Mouse (Mus musculus) limb, embryonic 15.5 days (tissue): ENCODE results near the gene Rprml. TPM values are rescaled to one million over a fixed set of nuclear protein-coding genes. Genes with fewer than 3 reads are reported as not detected.
A peak's percentile ranks its signal among the peaks of the same experiment; 100 is the strongest.
"Not testable (repeated sequence)": the region's sequence is repeated elsewhere in the genome, so short reads cannot be mapped to it uniquely, and the experiment has no call there.

Experiments
- ATAC-seq: fragments of 200-750 bp; cut with Nextera tagmentation; 2 replicates; pipeline ENCODE4 v1.8.0; 2017; ENCODE audit warnings: low read depth, moderate TSS enrichment; ENCODE audit not compliant: insufficient number of reproducible peaks, low FRiP score, low TSS enrichment
- H3K27ac ChIP-seq: fragments of 300-500 bp; sonication (generic); 2 replicates; pipeline ENCODE4 v1.5.1; 2015; ENCODE audit warnings: moderate library complexity, mild to moderate bottlenecking, inconsistent platforms
- H3K27me3 ChIP-seq: fragments of 300-500 bp; sonication (generic); 2 replicates; pipeline ENCODE4 v1.6.1; 2015; ENCODE audit warnings: inconsistent platforms
- H3K36me3 ChIP-seq: fragments of 300-500 bp; sonication (generic); 2 replicates; pipeline ENCODE4 v1.6.1; 2015; ENCODE audit warnings: inconsistent platforms
- H3K4me1 ChIP-seq: fragments of 300-500 bp; sonication (generic); 2 replicates; pipeline ENCODE4 v1.6.1; 2015; ENCODE audit warnings: inconsistent platforms
- H3K4me2 ChIP-seq: fragments of 300-500 bp; sonication (generic); 2 replicates; pipeline ENCODE4 v1.6.1; 2015; ENCODE audit warnings: mild to moderate bottlenecking, inconsistent platforms
- H3K4me3 ChIP-seq: fragments of 300-500 bp; sonication (generic); 2 replicates; pipeline ENCODE4 v1.5.1; 2015; ENCODE audit warnings: mild to moderate bottlenecking, inconsistent platforms
- H3K9ac ChIP-seq: fragments of 300-500 bp; sonication (generic); 2 replicates; pipeline ENCODE4 v1.6.1; 2015; ENCODE audit warnings: inconsistent platforms
- H3K9me3 ChIP-seq: fragments of 300-500 bp; sonication (generic); 2 replicates; pipeline ENCODE4 v1.6.1; 2016; ENCODE audit warnings: inconsistent platforms
- WGBS: fragments of 180-500 bp; shearing (Covaris S2); methylation state at CpG from one replicate; pipeline ENCODE4 v1.1.7; 2015; 5-methylcytosine and 5-hydroxymethylcytosine counted together
- polyA plus RNA-seq: library from polyadenylated mRNA; unstranded; fragments of >200 nt; fragmentation: Nextera tagmentation; extraction: Ambion mirVana; gene quantifications from 2 replicates; pipeline ENCODE4 v1.2.1, GENCODE M21; 2015

Gene Rprml
- polyA plus RNA-seq, 1 experiment from 2014 or later: 0.14 TPM

DNA sequence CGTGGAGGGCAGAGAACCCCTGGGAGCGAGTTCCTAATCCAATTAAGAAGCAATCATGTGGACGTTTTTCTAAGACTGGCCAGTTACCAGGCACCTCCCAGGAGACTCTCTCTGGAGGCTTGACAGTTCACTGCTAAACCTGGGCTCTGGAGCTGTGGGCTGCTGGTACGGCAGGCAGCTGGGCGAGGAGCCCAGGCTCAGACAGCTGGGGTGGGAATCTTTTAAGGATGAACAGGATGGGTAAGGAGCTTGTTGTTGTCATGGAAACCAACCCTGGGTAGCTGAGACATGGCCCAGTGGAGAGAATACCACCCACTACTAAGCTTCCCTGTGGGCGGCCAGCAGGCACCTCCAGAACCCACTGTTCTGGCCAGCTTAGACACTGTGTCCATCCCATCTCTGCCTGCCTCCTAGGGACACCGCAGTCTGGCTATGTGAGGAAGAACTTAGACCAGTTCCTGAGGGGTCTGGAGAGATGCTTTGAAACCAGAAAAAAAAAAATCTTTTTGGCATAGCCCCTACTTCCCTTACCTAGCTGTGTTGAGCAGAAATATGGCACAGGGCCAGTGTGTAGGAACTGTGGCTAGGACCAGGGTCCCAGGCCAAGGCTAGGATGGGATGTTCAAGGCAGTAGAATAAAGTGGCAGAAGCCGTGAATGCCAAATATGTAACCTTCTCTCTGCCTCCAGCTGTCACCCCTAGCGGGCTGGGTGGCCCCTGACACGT is 17.0 kb downstream of the Rprml start:
- 31% methylated on average over 10 of the region's 10 CpGs for WGBS
- Histone ChIP-seq H3K4me1 (peaks cover 17% of the 10 kb centered on the region; the same call in 1 of the 2 replicates), H3K4me2 (no peak overlapping the region), H3K36me3 (no peaks in the 10 kb centered on the region), H3K9me3 (no peaks in the 10 kb centered on the region), H3K27me3 (no peaks in the 10 kb centered on the region), H3K27ac (no peak overlapping the region), H3K4me3 (no peak overlapping the region), H3K9ac (no peak overlapping the region)
- no peak for ATAC-seq

DNA sequence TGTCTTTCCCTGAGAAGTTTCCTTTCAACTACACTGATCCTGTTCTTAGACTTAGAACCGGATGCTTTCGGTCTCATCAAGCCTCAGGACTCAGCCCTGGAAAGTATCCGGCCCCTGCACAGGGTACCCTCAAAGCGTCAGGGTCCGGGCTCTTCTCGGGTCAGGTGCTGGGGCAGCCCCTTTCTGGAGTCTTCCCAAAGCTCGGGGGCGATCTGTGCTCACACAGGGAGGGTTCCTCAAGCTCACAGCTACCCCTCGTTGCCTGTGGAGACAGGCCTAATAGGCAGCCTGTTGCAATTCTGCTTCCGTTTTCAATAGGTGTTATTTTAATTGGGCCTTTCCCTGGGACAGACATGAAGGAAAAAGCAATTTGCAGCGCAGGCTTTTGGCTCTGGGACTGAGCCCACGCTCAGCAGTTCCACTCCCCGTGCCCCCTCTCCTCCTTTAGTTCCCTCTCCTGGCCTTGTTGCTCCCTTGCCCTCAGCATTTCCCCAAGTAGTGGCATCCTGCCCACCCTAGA is 17.6 kb downstream of the Rprml start:
- H3K36me3 ChIP-seq: no peaks in the 10 kb centered on the region
- 38% methylated on average over 13 of the region's 13 CpGs for WGBS
- H3K9me3 ChIP-seq: no peaks in the 10 kb centered on the region
- no peak for ATAC-seq
- H3K4me1 ChIP-seq: peaks cover 17% of the 10 kb centered on the region; the same call in 1 of the 2 replicates
- H3K4me3 ChIP-seq: no peak overlapping the region
- H3K27me3 ChIP-seq: no peaks in the 10 kb centered on the region
- H3K4me2 ChIP-seq: no peak overlapping the region
- no peak overlapping the region for H3K9ac ChIP-seq
- no peak overlapping the region for H3K27ac ChIP-seq

DNA sequence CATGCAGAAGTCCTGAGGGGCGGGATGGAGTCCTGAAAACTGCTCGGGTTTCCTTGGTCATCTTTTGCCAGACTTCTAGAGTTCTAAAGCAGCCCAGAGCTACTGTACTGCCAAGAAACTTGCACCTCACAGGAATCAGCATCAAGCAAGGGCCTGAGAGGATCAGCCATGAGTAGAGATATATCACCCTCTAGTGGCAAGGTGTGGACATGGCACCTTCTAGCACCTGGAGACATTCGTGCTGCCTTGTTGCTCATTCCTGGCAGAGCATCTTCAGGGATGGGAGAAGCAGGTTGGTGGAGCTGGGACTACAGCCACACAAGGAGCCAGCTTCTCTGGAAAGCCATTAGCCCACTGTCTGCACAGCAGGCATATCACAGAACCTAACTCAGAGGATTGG is 26.2 kb downstream of the Rprml start:
- Histone ChIP-seq H3K27ac (no peak overlapping the region), H3K4me2 (no peak overlapping the region), H3K9ac (no peak overlapping the region), H3K4me3 (no peak overlapping the region), H3K4me1 (no peaks in the 10 kb centered on the region), H3K9me3 (no peaks in the 10 kb centered on the region), H3K36me3 (peaks cover 46% of the 10 kb centered on the region), H3K27me3 (no peaks in the 10 kb centered on the region)
- ATAC-seq: no peak
- WGBS: 42% methylated on average over 3 of the region's 3 CpGs

DNA sequence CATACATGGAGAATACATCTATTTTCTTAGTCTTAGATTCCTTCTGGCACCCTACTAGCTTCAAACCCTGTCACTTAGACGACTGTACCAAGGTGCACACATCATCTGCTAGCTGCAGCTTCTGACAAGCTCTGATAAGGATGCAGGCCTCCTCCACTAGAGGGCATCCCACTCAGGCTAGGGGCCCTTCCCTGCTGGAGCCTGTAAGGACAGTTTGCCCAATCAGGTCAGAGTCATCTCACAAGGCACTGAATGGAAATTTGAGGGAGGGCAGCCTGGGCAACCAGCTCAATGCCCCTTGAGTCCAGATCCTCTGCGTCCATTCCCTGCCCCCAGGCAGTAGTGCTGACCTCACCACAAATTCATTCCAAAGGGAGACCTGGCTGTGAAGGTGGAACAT is 27.7 kb downstream of the Rprml start:
- H3K36me3 ChIP-seq: peaks cover 61% of the 10 kb centered on the region
- H3K9me3 ChIP-seq: not testable (repeated sequence)

DNA sequence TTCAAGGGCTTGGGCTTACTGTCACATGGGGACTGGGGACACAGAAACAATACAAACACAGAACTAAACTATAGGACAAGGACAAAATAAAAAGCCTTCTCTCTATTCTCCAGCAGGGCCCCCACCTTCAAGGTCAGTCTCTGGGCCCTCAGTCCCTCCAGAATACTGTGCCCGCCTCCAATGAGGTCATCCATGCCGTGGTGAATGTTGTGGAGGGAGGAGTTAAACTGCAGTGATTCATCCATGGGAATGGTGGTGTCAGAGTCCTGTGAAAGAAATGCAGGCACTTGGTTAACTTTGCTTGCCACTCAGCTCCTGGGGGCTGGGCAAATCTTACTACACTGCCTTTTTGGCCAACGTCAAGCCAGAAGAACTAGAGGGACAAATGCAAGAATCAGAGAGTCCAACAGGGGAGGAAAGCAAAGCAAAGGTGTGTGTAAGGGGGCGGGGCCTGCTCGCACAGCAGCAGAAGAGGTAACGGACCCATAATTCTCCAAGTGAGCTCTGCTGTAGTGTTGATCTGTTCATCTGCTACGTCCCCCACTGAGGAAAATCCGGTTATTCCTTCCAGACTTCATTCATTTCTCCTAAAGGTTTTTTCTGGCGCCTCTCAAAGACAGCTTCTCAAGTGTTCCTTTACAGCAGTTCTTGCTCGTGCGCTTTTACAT is 34.4 kb downstream of the Rprml start:
- Histone ChIP-seq H3K4me3 (no peak overlapping the region), H3K27ac (no peak overlapping the region), H3K9ac (no peak overlapping the region), H3K9me3 (no peaks in the 10 kb centered on the region), H3K4me1 (no peaks in the 10 kb centered on the region), H3K4me2 (no peak overlapping the region), H3K27me3 (no peaks in the 10 kb centered on the region), H3K36me3 (peaks cover 91% of the 10 kb centered on the region)
- ATAC-seq: no peak
- 87% methylated on average over 11 of the region's 11 CpGs for WGBS

More for the DNA sequence above, 27.7 kb downstream of the Rprml start:
- not testable (repeated sequence) for H3K4me2 ChIP-seq, H3K27ac ChIP-seq, H3K9ac ChIP-seq, H3K4me1 ChIP-seq, H3K4me3 ChIP-seq, H3K27me3 ChIP-seq, ATAC-seq
- 41% methylated on average over 2 of the region's 2 CpGs for WGBS

DNA sequence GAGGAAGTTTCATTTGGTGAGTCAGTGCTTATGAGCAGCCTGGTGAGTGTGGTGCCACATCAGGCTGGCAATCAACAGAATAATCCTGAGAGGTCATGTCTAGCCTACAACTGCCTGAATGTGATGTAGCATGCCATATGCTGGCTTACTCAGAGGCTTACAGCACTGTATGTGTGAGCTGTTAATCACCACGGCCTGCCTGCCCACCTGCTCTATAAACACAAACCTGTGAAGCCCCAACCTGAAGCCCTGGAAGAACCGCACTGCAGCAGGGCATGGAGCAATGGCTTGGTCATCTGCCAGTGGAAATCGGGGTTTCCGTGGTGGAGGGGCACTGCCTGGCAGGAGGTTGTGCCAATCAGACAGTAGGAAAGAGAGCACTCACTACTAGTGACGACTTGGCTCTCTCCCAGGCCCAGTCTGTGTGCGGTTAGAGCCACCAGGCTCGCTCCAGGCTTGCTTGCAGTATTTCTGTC is 35.9 kb downstream of the Rprml start:
- no peak overlapping the region for H3K4me3 ChIP-seq
- no peaks in the 10 kb centered on the region for H3K9me3 ChIP-seq
- H3K27me3 ChIP-seq: no peaks in the 10 kb centered on the region
- ATAC-seq: peak; percentile 35; the same call in 1 of the 2 replicates
- WGBS: 85% methylated on average over 7 of the region's 7 CpGs
- no peak overlapping the region for H3K4me2 ChIP-seq
- H3K27ac ChIP-seq: no peak overlapping the region
- no peak overlapping the region for H3K9ac ChIP-seq
- peaks cover 89% of the 10 kb centered on the region for H3K36me3 ChIP-seq
- H3K4me1 ChIP-seq: no peaks in the 10 kb centered on the region

DNA sequence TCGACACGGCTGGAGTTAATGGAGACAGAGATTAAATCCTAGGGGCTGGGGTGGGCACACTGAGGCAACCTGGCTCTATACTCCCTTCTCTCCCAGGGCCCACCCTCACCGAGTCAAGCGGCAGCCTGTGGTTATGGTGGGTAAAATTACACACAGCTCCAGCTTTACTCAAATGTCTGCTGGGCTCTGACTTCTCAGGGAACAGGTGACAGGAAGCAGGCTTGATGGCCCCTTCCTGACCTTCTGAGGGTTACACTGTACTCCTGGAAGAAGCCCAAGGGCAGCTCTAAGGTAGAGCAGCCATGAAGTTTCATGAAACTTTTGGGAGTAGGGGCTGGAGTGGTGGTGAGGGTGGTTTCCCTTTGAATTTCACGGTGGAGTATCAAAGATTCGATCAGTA is 37.3 kb downstream of the Rprml start:
- 75% methylated on average over 6 of the region's 6 CpGs for WGBS
- H3K27me3 ChIP-seq: no peaks in the 10 kb centered on the region
- H3K36me3 ChIP-seq: peaks cover 76% of the 10 kb centered on the region
- H3K9me3 ChIP-seq: no peaks in the 10 kb centered on the region
- no peak overlapping the region for H3K9ac ChIP-seq
- no peak overlapping the region for H3K4me3 ChIP-seq
- ATAC-seq: no peak
- H3K4me2 ChIP-seq: no peak overlapping the region
- no peak overlapping the region for H3K27ac ChIP-seq
- no peaks in the 10 kb centered on the region for H3K4me1 ChIP-seq

DNA sequence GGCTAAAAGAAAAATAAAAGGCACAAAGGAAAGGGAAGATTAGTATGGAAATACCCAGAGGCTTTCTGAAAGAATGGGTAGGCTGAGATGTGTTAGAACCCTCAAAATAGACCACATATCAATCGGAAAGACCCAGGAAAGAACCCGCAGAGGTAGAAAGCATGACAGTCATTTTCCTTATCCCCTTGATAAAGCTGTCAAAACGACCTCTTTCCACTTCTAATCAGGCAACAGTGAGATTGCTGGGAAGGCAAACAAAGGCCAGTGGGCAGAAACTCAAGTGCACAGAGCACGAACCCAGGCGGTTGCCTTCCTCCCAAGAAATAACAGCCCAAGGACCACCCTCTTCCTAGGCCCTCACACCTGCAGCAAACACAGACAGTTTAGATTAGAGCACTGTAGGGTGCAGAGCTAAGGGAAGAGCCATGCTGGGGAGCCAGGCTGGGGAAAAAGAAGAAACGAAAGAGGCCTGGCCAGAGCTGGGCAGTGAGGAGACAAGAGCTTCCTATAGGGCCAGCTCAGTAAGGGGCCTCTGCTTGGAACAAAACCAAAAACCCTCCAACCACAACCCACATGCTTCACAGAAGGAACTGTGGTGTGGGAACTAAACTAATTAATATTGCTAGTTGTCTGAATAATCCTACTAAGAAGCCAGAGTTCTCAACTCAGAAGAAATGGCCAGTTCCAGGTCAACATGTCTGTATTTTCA is 39.1 kb downstream of the Rprml start:
- Histone ChIP-seq H3K4me1 (no peaks in the 10 kb centered on the region), H3K4me2 (no peak overlapping the region), H3K36me3 (peaks cover 59% of the 10 kb centered on the region), H3K4me3 (no peak overlapping the region), H3K27ac (no peak overlapping the region), H3K9me3 (no peaks in the 10 kb centered on the region), H3K9ac (no peak overlapping the region), H3K27me3 (no peaks in the 10 kb centered on the region)
- ATAC-seq: no peak
- WGBS: 67% methylated on average over 6 of the region's 6 CpGs

DNA sequence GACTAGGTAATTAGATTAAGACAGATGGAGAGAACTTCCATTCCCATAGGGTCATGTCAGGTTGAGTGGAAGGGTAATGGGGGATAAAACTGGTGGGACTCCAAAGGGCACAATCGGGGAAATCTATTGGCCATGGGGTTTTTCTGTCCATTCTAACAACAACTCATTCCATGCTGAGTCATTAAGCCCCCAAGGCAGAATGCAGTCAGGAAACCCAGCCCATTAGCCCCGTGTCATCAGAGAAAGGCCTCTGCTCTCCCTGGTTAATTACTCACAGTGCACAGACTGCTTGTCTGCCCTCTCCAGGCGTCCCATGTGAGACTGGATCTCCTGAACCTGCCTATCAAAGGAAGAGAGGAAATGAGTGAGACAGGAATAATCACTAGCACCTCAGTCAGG is 39.6 kb downstream of the Rprml start:
- ATAC-seq: no peak
- Histone ChIP-seq H3K4me2 (no peak overlapping the region), H3K9me3 (no peaks in the 10 kb centered on the region), H3K27me3 (no peaks in the 10 kb centered on the region), H3K9ac (no peak overlapping the region), H3K4me1 (no peaks in the 10 kb centered on the region), H3K27ac (no peak overlapping the region), H3K4me3 (no peak overlapping the region), H3K36me3 (peaks cover 53% of the 10 kb centered on the region)
- WGBS: 12% methylated on average over 3 of the region's 3 CpGs

DNA sequence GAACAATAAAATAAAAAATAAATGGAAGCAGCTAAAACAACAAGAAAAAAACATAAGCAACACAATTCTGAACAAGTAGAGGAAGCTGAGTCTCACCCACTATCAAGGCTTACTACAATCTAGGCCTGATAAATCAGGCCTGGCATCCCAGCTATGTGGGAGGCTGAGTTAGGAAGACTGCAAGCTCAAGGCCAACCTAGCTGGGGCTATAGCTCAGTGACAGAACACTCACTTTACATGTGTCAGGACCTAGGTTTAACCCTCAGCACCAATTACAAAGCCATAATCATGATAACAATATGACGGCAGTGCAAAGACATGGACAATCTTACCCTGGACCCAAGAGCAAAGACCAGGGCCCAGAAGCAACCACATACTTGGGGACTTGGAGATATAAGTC is 41.7 kb downstream of the Rprml start:
- Histone ChIP-seq H3K27ac (no peak overlapping the region), H3K27me3 (no peaks in the 10 kb centered on the region), H3K9me3 (no peaks in the 10 kb centered on the region), H3K9ac (no peak overlapping the region), H3K4me1 (no peaks in the 10 kb centered on the region), H3K4me3 (no peak overlapping the region), H3K4me2 (no peak overlapping the region), H3K36me3 (peaks cover 33% of the 10 kb centered on the region)
- ATAC-seq: no peak
- WGBS: 91% methylated on average over 1 of the region's 1 CpGs

DNA sequence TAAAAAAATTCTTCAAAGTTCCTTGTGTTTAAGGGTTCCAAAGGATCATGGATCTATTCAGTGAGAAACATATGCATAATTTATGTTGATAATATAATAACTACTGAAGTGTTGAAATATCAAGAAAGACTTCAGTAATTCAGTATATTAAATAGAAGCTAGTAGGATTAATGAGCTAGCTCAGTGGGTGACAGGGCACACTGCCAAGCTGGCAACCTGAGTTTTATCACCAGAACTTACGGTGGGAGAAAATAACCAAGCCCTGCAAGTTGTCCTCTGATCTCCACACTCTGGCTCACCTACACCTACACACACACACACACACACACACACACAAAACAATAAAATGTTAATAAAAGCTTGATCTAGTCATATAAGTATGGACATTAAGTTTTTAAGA is 43.9 kb downstream of the Rprml start:
- Histone ChIP-seq H3K9ac (no peak overlapping the region), H3K36me3 (peaks cover 13% of the 10 kb centered on the region; the same call in 1 of the 2 replicates), H3K4me2 (no peak overlapping the region), H3K27me3 (no peaks in the 10 kb centered on the region), H3K9me3 (no peaks in the 10 kb centered on the region), H3K27ac (no peak overlapping the region), H3K4me1 (peaks cover 4% of the 10 kb centered on the region; the same call in 1 of the 2 replicates), H3K4me3 (no peak overlapping the region)
- WGBS: 18% methylated on average over 1 of the region's 1 CpGs
- no peak for ATAC-seq
